Mouse (Mus musculus) neural tube, embryonic 13.5 days (tissue): Measurements from ENCODE around the gene 2210011C24Rik. TPM values are rescaled to one million over a fixed set of nuclear protein-coding genes. Genes with fewer than 3 reads are reported as not detected.

ENCODE experiments used
- ATAC-seq: fragments of 200-750 bp; cut with Nextera tagmentation; 2 replicates; pipeline ENCODE4 v1.8.0; 2017; ENCODE audit warnings: low read depth, mild to moderate bottlenecking, moderate TSS enrichment, moderate library complexity
- H3K27ac ChIP-seq: fragments of 300-500 bp; sonication (generic); replicated peaks from 2 replicates; pipeline ENCODE4 v1.5.1; 2015; ENCODE audit warnings: moderate library complexity, mild to moderate bottlenecking, inconsistent platforms
- H3K27me3 ChIP-seq: fragments of 300-500 bp; sonication (generic); 2 replicates; pipeline ENCODE4 v1.6.1; 2015; ENCODE audit warnings: mild to moderate bottlenecking, inconsistent platforms
- H3K36me3 ChIP-seq: fragments of 300-500 bp; sonication (generic); 2 replicates; pipeline ENCODE4 v1.6.1; 2015; ENCODE audit warnings: mild to moderate bottlenecking, inconsistent platforms
- H3K4me1 ChIP-seq: fragments of 300-500 bp; sonication (generic); replicated peaks from 2 replicates; pipeline ENCODE4 v1.6.1; 2015; ENCODE audit warnings: inconsistent platforms
- H3K4me2 ChIP-seq: fragments of 300-500 bp; sonication (generic); 2 replicates; pipeline ENCODE4 v1.6.1; 2015; ENCODE audit warnings: inconsistent platforms, mild to moderate bottlenecking, moderate library complexity
- H3K4me3 ChIP-seq: fragments of 300-500 bp; sonication (generic); 2 replicates; pipeline ENCODE4 v1.5.1; 2015; ENCODE audit warnings: mild to moderate bottlenecking, inconsistent platforms
- H3K9ac ChIP-seq: fragments of 300-500 bp; sonication (generic); 2 replicates; pipeline ENCODE4 v1.6.1; 2015; ENCODE audit warnings: moderate library complexity, mild to moderate bottlenecking, inconsistent platforms
- H3K9me3 ChIP-seq: fragments of 300-500 bp; sonication (generic); 2 replicates; pipeline ENCODE4 v1.6.1; 2016; ENCODE audit warnings: inconsistent platforms
- WGBS: fragments of 180-500 bp; shearing (Covaris S2); methylation state at CpG from one replicate; pipeline ENCODE4 v1.1.7; 2015; 5-methylcytosine and 5-hydroxymethylcytosine counted together
- polyA plus RNA-seq: library from polyadenylated mRNA; unstranded; fragments of >200 nt; fragmentation: Nextera tagmentation; extraction: Ambion mirVana; gene quantifications from 2 replicates; pipeline ENCODE4 v1.2.1, GENCODE M21; 2015

Gene 2210011C24Rik
- polyA plus RNA-seq, 1 experiment from 2014 or later = 1.0 TPM

GRCm38 (mm10) chr8:84039050-84039449 is 27.1 kb upstream of the 2210011C24Rik start:
- Histone ChIP-seq H3K4me2 (no peak overlapping the region), H3K36me3 (no peaks in the 10 kb centered on the region), H3K4me1 (peaks cover 13% of the 10 kb centered on the region), H3K9me3 (no peaks in the 10 kb centered on the region), H3K27ac (no peak overlapping the region), H3K4me3 (no peak overlapping the region), H3K9ac (no peak overlapping the region), H3K27me3 (peaks cover 64% of the 10 kb centered on the region)
- 9% methylated on average over 5 of the region's 5 CpGs for WGBS
- no peak for ATAC-seq

GRCm38 (mm10) chr8:84038015-84038414 is 26.0 kb upstream of the 2210011C24Rik start:
- no peak overlapping the region for H3K4me3 ChIP-seq
- no peak overlapping the region for H3K9ac ChIP-seq
- WGBS = 78% methylated on average over 5 of the region's 5 CpGs
- H3K36me3 ChIP-seq = no peaks in the 10 kb centered on the region
- peaks cover 12% of the 10 kb centered on the region for H3K4me1 ChIP-seq
- no peak overlapping the region for H3K27ac ChIP-seq
- H3K27me3 ChIP-seq = peaks cover 54% of the 10 kb centered on the region
- H3K4me2 ChIP-seq = no peak overlapping the region
- H3K9me3 ChIP-seq = no peaks in the 10 kb centered on the region
- no peak for ATAC-seq

- WGBS = 73% methylated on average over 4 of the region's 4 CpGs
Observed at GRCm38 (mm10) chr8:84032777-84033176, 20.8 kb upstream of the 2210011C24Rik start.

GRCm38 (mm10) chr8:84029272-84029671 is 17.3 kb upstream of the 2210011C24Rik start:
- Histone ChIP-seq H3K36me3 (no peaks in the 10 kb centered on the region), H3K4me3 (no peak overlapping the region), H3K27ac (no peak overlapping the region), H3K4me2 (no peak overlapping the region), H3K27me3 (peaks cover 41% of the 10 kb centered on the region), H3K9ac (no peak overlapping the region), H3K9me3 (no peaks in the 10 kb centered on the region), H3K4me1 (0 out of 2 replicates have a peak, but pooled peaks cover 12% of the 10 kb centered on the region)
- WGBS = 86% methylated on average over 5 of the region's 5 CpGs
- no peak for ATAC-seq

More at GRCm38 (mm10) chr8:84032777-84033176, 20.8 kb upstream of the 2210011C24Rik start:
- Histone ChIP-seq H3K27ac (no peak overlapping the region), H3K9me3 (no peaks in the 10 kb centered on the region), H3K36me3 (no peaks in the 10 kb centered on the region), H3K4me1 (no peaks in the 10 kb centered on the region), H3K9ac (no peak overlapping the region), H3K4me2 (no peak overlapping the region), H3K4me3 (no peak overlapping the region), H3K27me3 (peaks cover 24% of the 10 kb centered on the region)
- ATAC-seq = no peak

GRCm38 (mm10) chr8:84027449-84027848 is 15.5 kb upstream of the 2210011C24Rik start:
- H3K4me3 ChIP-seq = no peak overlapping the region
- no peak overlapping the region for H3K27ac ChIP-seq
- H3K27me3 ChIP-seq = peaks cover 49% of the 10 kb centered on the region
- WGBS = 9% methylated on average over 10 of the region's 10 CpGs
- no peaks in the 10 kb centered on the region for H3K9me3 ChIP-seq
- H3K9ac ChIP-seq = no peak overlapping the region
- peak overlapping the region; percentile 80; the same call in 1 of the 2 replicates for H3K4me2 ChIP-seq
- ATAC-seq = no peak
- 0 out of 2 replicates have a peak, but pooled peaks cover 12% of the 10 kb centered on the region for H3K4me1 ChIP-seq
- no peaks in the 10 kb centered on the region for H3K36me3 ChIP-seq

GRCm38 (mm10) chr8:84025863-84026262 is 13.9 kb upstream of the 2210011C24Rik start:
- peaks cover 65% of the 10 kb centered on the region for H3K27me3 ChIP-seq
- peak; percentile 78 for ATAC-seq

GRCm38 (mm10) chr8:84024171-84024570 is 12.2 kb upstream of the 2210011C24Rik start:
- Histone ChIP-seq H3K4me3 (no peak overlapping the region), H3K36me3 (no peaks in the 10 kb centered on the region), H3K4me1 (0 out of 2 replicates have a peak, but pooled peaks cover 16% of the 10 kb centered on the region), H3K4me2 (no peak overlapping the region), H3K9me3 (no peaks in the 10 kb centered on the region), H3K27ac (no peak overlapping the region), H3K9ac (no peak overlapping the region), H3K27me3 (peaks cover 71% of the 10 kb centered on the region)
- ATAC-seq = no peak
- 19% methylated on average over 10 of the region's 10 CpGs for WGBS

More at GRCm38 (mm10) chr8:84025863-84026262, 13.9 kb upstream of the 2210011C24Rik start:
- H3K36me3 ChIP-seq = no peaks in the 10 kb centered on the region
- no peak overlapping the region for H3K27ac ChIP-seq
- H3K4me2 ChIP-seq = peak overlapping the region; percentile 80
- peak overlapping the region; percentile 49 for H3K4me3 ChIP-seq
- peak overlapping the region; percentile 73 for H3K9ac ChIP-seq
- 0 out of 2 replicates have a peak, but pooled peaks cover 16% of the 10 kb centered on the region for H3K4me1 ChIP-seq
- no peaks in the 10 kb centered on the region for H3K9me3 ChIP-seq
- WGBS = under 1% methylated on average over 41 of the region's 41 CpGs

GRCm38 (mm10) chr8:84023631-84024030 is 11.7 kb upstream of the 2210011C24Rik start:
- Histone ChIP-seq H3K36me3 (no peaks in the 10 kb centered on the region), H3K4me1 (0 out of 2 replicates have a peak, but pooled peaks cover 16% of the 10 kb centered on the region), H3K27me3 (peaks cover 70% of the 10 kb centered on the region), H3K9ac (no peak overlapping the region), H3K27ac (no peak overlapping the region), H3K4me2 (no peak overlapping the region), H3K4me3 (no peak overlapping the region), H3K9me3 (no peaks in the 10 kb centered on the region)
- WGBS = 60% methylated on average over 1 of the region's 1 CpGs
- ATAC-seq = no peak

- ATAC-seq = no peak
- H3K9me3 ChIP-seq = no peaks in the 10 kb centered on the region
- H3K4me1 ChIP-seq = 0 out of 2 replicates have a peak, but pooled peaks cover 16% of the 10 kb centered on the region
- no peak overlapping the region for H3K9ac ChIP-seq
- peaks cover 67% of the 10 kb centered on the region for H3K27me3 ChIP-seq
- 34% methylated on average over 5 of the region's 5 CpGs for WGBS
- H3K4me2 ChIP-seq = no peak overlapping the region
- no peak overlapping the region for H3K4me3 ChIP-seq
- H3K27ac ChIP-seq = no peak overlapping the region
- no peaks in the 10 kb centered on the region for H3K36me3 ChIP-seq
Observed at GRCm38 (mm10) chr8:84023085-84023484, 11.1 kb upstream of the 2210011C24Rik start.

GRCm38 (mm10) chr8:84021569-84021968 is 9.6 kb upstream of the 2210011C24Rik start:
- WGBS = 49% methylated on average over 12 of the region's 12 CpGs
- no peaks in the 10 kb centered on the region for H3K9me3 ChIP-seq
- 0 out of 2 replicates have a peak, but pooled peaks cover 14% of the 10 kb centered on the region for H3K4me1 ChIP-seq
- H3K27me3 ChIP-seq = peaks cover 56% of the 10 kb centered on the region
- H3K4me2 ChIP-seq = no peak overlapping the region
- no peak overlapping the region for H3K9ac ChIP-seq
- ATAC-seq = no peak
- no peaks in the 10 kb centered on the region for H3K36me3 ChIP-seq
- H3K27ac ChIP-seq = no peak overlapping the region
- no peak overlapping the region for H3K4me3 ChIP-seq

GRCm38 (mm10) chr8:84021096-84021495 is 9.1 kb upstream of the 2210011C24Rik start, which contains the start of gene Palm3:
TSS of gene Palm3 (plus strand) at chr8:84021471.
- Histone ChIP-seq H3K9ac (no peak within 1 kb of the TSS), H3K4me3 (no peak within 1 kb of the TSS), H3K36me3 (no peaks in the 10 kb centered on the region), H3K9me3 (no peaks in the 10 kb centered on the region), H3K4me1 (0 out of 2 replicates have a peak, but pooled peaks cover 10% of the 10 kb centered on the region), H3K4me2 (no peak within 1 kb of the TSS), H3K27ac (no peak within 1 kb of the TSS), H3K27me3 (peaks cover 52% of the 10 kb centered on the region)
- ATAC-seq = no peak
- WGBS = 9% methylated on average over 18 of the region's 18 CpGs

- Histone ChIP-seq H3K4me3 (no peak overlapping the region), H3K36me3 (no peaks in the 10 kb centered on the region), H3K4me1 (0 out of 2 replicates have a peak, but pooled peaks cover 4% of the 10 kb centered on the region), H3K4me2 (no peak overlapping the region), H3K27me3 (peaks cover 40% of the 10 kb centered on the region), H3K9me3 (no peaks in the 10 kb centered on the region), H3K9ac (no peak overlapping the region), H3K27ac (no peak overlapping the region)
- WGBS = 86% methylated on average over 9 of the region's 9 CpGs
- ATAC-seq = no peak
Observed at GRCm38 (mm10) chr8:84019738-84020137, 7.8 kb upstream of the 2210011C24Rik start.

- H3K27ac ChIP-seq = no peak overlapping the region
- no peak overlapping the region for H3K4me2 ChIP-seq
- H3K27me3 ChIP-seq = peaks cover 44% of the 10 kb centered on the region
- WGBS = 92% methylated on average over 5 of the region's 5 CpGs
- H3K9me3 ChIP-seq = no peaks in the 10 kb centered on the region
- no peak for ATAC-seq
- no peaks in the 10 kb centered on the region for H3K36me3 ChIP-seq
- no peak overlapping the region for H3K9ac ChIP-seq
- no peak overlapping the region for H3K4me3 ChIP-seq
- H3K4me1 ChIP-seq = peaks cover 20% of the 10 kb centered on the region
Observed at GRCm38 (mm10) chr8:84015833-84016232, 3.9 kb upstream of the 2210011C24Rik start.
